Mouse (Mus musculus) retina, embryonic 14.5 days (tissue): Measurements from ENCODE around the gene Rsu1.
A peak's percentile ranks its signal among the peaks of the same experiment; 100 is the strongest.

Experiments
- DNase-seq: peaks from one replicate; pipeline ENCODE4 v3.0.0-alpha.2; 2015; ENCODE audit warnings: low spot score

The Rsu1 gene

GRCm38 (mm10) chr2:13168743-13169142 lies 102.5 kb downstream of the Rsu1 start:
- peak; percentile 59 for DNase-seq

DNA sequence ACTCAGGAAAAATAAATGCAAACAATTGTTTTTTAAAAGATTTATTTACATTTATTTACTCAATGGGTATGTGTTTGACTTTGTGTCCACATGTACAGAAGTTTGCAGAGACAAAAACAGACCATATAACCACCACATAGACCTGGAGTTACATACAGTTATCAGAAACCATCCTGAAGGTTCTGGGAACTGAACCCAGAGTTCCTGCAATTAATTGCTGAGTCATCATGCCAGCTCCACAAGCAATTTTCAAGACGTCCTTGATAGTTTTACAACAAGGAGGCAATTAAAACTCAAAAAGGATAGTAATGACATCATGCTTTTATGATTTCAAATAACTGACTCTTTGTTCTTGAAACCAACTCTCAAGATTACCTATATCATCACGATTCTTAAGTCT lies 109.5 kb downstream of the Rsu1 start:
- no peak for DNase-seq

DNA sequence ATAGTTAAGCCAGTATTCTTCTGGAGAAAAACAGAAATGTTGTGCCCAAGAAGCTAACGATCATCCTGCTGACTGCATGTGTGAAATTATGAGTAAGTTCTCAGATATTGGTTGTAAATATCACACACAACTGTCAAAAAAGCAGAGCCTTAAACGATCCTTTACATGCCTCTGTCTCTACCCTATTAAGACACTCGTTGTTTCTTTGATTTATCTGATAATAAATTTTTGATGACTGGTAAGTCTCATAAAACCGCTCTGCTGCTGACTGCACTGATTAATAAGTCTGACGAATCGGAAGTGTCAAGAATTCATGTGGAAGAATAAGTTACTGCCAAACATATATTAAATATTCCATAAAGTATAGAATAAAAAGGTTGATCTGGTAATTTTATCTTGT lies 126.0 kb downstream of the Rsu1 start:
- no peak for DNase-seq

GRCm38 (mm10) chr2:13134890-13135289 lies 136.3 kb downstream of the Rsu1 start:
- DNase-seq = no peak

GRCm38 (mm10) chr2:13132841-13133240 lies 138.4 kb downstream of the Rsu1 start:
- DNase-seq = no peak

- DNase-seq = no peak
Measured at GRCm38 (mm10) chr2:13132406-13132805, 138.8 kb downstream of the Rsu1 start.

GRCm38 (mm10) chr2:13129859-13130258 lies 141.4 kb downstream of the Rsu1 start:
- no peak for DNase-seq

- no peak for DNase-seq
Measured at GRCm38 (mm10) chr2:13129337-13129736, 141.9 kb downstream of the Rsu1 start.

DNA sequence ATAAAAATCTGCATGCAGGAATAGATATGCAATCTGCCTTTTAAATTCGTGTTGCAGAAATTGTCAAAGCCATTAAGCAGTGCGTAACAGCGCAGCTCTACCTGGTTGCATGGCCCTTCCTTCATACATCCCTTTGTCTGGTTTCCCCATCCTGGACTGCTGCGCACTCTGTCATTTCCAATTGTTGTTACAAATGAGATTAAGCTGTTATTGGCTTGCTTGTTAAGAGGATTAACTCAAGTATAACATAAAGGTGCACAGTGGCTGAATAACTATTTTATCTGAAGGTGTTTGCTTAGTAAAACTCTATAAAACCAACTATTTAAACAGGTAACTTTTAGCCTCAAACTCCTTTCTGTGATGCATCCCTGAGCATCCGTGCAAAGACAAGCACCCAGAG lies 150.8 kb downstream of the Rsu1 start:
- DNase-seq = peak; percentile 16

DNA sequence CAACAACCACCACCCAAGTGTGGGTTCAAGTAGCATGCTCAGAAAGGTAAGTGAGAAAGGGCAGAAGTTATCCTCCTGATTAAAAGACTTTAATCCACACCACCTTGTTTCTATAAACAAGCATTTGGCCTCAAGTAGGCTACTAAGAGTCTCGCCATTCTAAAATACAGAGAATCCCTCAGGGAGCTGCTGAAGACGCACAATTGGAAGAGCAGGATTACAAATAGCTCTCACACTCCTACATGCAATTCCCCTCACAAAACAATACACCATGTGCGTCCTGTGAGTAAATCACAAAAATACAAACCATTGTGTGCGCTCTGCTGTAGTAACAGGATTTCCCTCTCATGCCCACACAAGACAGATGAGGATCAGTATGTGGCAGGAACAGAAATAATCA lies 153.3 kb downstream of the Rsu1 start:
- no peak for DNase-seq

DNA sequence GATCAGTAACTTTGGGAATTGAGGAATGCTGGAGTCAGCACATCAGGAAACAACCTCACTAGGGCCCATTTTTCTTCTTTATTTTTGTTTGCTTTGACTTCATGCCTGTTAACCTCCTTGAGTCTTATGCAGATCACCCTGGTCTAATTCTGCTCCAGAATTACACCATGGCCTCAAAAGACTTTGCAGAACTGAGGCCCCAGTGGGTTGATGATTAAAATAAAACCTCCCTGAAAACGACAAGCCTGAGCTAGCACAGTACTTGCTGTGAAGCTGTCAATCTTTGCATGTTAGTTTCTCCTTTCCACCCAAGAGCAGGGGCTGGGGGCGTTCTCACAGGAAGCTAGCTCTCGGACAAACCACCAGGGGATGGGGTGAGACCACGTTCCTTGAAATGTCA lies 164.7 kb downstream of the Rsu1 start:
- DNase-seq = no peak

- no peak for DNase-seq
Measured at GRCm38 (mm10) chr2:13104388-13104787, 166.8 kb downstream of the Rsu1 start.

GRCm38 (mm10) chr2:13103797-13104200 lies 167.4 kb downstream of the Rsu1 start:
- DNase-seq = no peak

DNA sequence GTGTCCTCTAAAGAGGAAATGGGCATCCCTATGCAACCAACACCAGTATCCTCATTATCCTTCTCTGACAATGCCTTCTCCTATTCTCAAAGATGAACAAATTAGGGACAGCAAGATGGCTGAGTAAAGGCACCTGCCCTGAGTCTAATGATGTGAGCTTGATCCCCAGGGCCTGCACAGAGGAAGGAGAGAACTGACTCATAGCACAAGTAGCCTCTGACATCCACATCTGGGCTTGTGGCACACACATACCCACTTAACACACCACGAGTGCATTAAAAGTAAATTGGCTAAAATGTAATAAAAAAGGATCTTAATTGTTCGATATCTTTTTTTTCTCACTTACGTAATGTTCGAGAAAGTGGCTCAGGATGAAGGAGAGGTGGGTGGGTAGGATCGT lies 177.2 kb downstream of the Rsu1 start:
- DNase-seq = no peak

DNA sequence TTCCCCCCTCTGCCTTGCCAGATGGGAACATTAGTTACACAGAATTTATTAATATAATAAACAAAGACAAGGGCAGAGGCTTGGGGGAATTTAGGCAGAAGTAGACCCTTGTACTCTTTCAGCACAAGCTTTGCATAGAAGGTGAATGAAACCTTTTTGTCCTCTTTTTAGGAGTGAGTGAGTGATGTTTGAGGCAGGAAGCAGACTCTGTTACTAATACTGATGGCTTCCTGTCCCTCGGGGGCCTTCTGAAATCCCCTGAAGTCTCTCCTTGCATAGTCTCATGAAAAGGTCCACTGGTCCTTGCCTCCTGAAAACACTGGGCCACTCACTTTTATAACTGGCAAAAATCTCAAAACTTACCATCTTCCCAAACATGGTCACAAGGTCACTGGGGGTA lies 177.6 kb downstream of the Rsu1 start:
- DNase-seq = no peak

- DNase-seq = no peak
Measured at GRCm38 (mm10) chr2:13091399-13092015, 179.7 kb downstream of the Rsu1 start.

- DNase-seq = no peak
Measured at GRCm38 (mm10) chr2:13090841-13091240, 180.4 kb downstream of the Rsu1 start.

GRCm38 (mm10) chr2:13089861-13090260 lies 181.4 kb downstream of the Rsu1 start:
- no peak for DNase-seq

GRCm38 (mm10) chr2:13088266-13088665 lies 182.9 kb downstream of the Rsu1 start:
- no peak for DNase-seq

DNA sequence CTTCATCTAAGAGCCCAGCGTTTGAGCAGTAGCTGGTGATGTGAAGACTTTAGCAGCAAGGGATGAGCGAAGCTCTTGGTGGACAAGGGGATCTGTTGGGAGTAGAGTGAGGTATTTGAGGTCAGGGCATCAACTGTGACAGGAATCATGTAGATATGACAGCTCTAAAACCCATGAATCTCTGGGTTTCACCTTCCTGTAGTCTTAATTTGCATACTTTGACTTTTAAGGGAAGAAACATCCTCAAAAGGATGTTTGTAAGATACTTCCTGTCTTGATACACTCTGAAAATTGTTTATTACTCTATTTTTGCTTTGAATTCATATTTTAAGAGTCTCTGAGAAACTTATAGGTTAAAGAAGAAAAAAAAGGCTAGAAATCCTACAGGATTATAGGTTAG lies 183.4 kb downstream of the Rsu1 start:
- no peak for DNase-seq

DNA sequence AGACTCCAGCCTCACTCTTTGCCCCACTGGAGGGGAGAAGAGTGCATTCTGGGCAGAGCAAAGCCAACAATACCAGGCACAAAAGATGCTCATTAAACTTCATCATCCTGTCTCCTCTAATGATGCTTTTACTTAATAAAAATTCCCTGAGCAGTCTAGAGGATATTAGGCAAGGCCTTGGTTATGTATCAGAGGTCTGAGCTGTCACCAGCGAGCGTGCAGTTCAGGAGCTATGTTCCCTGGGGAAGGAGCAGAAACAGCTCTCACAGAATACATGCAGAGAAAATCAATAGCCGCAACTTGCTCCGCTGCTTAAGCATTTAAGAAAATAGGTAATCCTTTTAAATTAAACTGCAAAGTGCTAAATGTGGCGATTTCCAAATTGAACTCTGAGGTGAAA lies 187.0 kb downstream of the Rsu1 start:
- peak; percentile 31 for DNase-seq

- no peak for DNase-seq
Measured at GRCm38 (mm10) chr2:13080476-13080875, 190.7 kb downstream of the Rsu1 start.

- DNase-seq = no peak
Measured at GRCm38 (mm10) chr2:13072243-13072642, 199.0 kb downstream of the Rsu1 start.

- DNase-seq = no peak
Measured at GRCm38 (mm10) chr2:13060426-13061170, 210.6 kb downstream of the Rsu1 start.
